Mouse (Mus musculus) macrophage (primary cell): Measurements from ENCODE around the gene Foxe1. TPM values are rescaled to one million over a fixed set of nuclear protein-coding genes. Genes with fewer than 3 reads are reported as not detected.

Source experiments
- H3K27ac ChIP-seq: fragments of 350-480 bp; formaldehyde crosslinking; 2 replicates; pipeline ENCODE4 v1.9.0; 2021
- H3K36me3 ChIP-seq: fragments of 350-480 bp; formaldehyde crosslinking; 2 replicates; pipeline ENCODE4 v1.9.0; 2021; ENCODE audit errors: inconsistent target
- H3K4me3 ChIP-seq: fragments of 350-480 bp; formaldehyde crosslinking; 2 replicates; pipeline ENCODE4 v1.9.0; 2021; ENCODE audit errors: inconsistent target
- H3K79me2 ChIP-seq: fragments of 350-480 bp; formaldehyde crosslinking; 2 replicates; pipeline ENCODE4 v1.9.0; 2021; ENCODE audit errors: inconsistent target
- WGBS: methylation state at CpG from one replicate; pipeline ENCODE4 v1.1.7; 2026; ENCODE audit warnings: inconsistent platforms; ENCODE audit not compliant: missing documents; 5-methylcytosine and 5-hydroxymethylcytosine counted together
- polyA plus RNA-seq: library from polyadenylated mRNA; stranded (reverse); fragments of 250-400 nt; gene quantifications from 3 replicates; pipeline ENCODE4 v1.2.4, GENCODE M21; 2018; ENCODE audit warnings: inconsistent platforms

Foxe1 gene
- polyA plus RNA-seq, 1 experiment from 2014 or later: not detected

DNA sequence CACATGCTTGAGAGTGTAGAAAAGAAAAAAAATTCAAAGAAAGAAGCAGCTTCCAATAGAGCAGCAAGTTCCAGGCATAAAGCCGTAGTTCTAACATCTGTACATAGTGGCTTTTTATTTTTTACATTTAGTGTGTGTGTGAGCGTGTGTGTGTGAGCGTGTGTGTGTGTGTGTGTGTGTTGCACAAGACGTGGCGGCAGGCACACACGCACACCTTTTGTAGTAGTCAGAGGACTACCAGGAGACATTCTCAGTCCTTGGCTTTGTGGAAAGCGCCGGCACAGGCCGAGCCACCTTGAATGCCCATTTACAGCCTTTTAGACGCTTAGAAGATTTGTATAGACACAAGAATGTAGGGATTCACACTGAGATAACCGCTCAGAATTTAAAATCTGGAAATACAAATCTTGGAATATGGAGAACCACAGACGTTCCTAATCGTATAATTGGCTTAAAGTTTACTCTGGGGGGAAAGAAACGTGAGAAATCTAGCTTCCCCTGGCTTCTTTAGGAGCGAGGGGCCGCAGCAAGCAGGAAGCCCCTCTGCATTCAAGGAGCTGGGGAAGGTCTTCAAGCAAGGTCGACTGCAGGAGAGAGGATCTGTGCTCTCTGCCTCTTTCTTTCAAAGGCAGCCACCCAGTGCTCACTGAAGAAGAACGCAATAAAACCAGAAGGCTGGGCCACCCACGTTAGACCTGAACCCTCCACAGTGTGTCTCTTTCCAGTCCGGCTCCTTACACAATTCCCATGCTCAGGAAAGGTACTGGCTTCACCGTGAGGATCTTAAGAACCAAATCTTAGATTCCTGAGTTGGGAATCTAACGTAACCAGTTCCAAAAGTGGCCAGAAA is 1.4 kb upstream of the Foxe1 start:
- no peaks in the 10 kb centered on the region for H3K79me2 ChIP-seq
- no peak overlapping the region for H3K27ac ChIP-seq
- WGBS: 30% methylated on average over 22 of the region's 22 CpGs
- no peaks in the 10 kb centered on the region for H3K36me3 ChIP-seq
- H3K4me3 ChIP-seq: no peak overlapping the region

- 4% methylated on average over 13 of the region's 28 CpGs for WGBS
- Histone ChIP-seq H3K79me2 (no peaks in the 10 kb centered on the region), H3K27ac (no peak overlapping the region), H3K4me3 (no peak overlapping the region), H3K36me3 (no peaks in the 10 kb centered on the region)
Measured at GRCm38 (mm10) chr4:46342711-46343286, 610 bp upstream of the Foxe1 start.

DNA sequence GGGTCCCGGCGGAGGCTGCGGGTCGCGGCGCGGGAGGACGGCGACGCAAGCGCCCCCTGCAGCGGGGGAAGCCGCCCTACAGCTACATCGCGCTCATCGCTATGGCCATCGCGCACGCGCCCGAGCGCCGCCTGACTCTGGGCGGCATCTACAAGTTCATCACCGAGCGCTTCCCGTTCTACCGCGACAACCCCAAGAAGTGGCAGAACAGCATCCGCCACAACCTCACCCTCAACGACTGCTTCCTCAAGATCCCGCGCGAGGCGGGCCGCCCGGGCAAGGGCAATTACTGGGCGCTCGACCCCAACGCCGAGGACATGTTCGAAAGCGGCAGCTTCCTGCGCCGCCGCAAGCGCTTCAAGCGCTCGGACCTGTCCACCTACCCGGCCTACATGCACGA is 879 bp downstream of the Foxe1 start:
- 1% methylated on average over 49 of the region's 51 CpGs for WGBS
- H3K27ac ChIP-seq: no peak overlapping the region
- no peaks in the 10 kb centered on the region for H3K36me3 ChIP-seq
- no peak overlapping the region for H3K4me3 ChIP-seq
- H3K79me2 ChIP-seq: no peaks in the 10 kb centered on the region

GRCm38 (mm10) chr4:46345056-46345772 is 1.8 kb downstream of the Foxe1 start:
- Histone ChIP-seq H3K27ac (no peak overlapping the region), H3K4me3 (no peak overlapping the region), H3K79me2 (no peaks in the 10 kb centered on the region), H3K36me3 (no peaks in the 10 kb centered on the region)
- WGBS: 14% methylated on average over 67 of the region's 67 CpGs

- 34% methylated on average over 3 of the region's 3 CpGs for WGBS
- Histone ChIP-seq H3K79me2 (no peaks in the 10 kb centered on the region), H3K4me3 (no peak overlapping the region), H3K36me3 (no peaks in the 10 kb centered on the region), H3K27ac (no peak overlapping the region)
Measured at GRCm38 (mm10) chr4:46345773-46346100, 2.3 kb downstream of the Foxe1 start.

DNA sequence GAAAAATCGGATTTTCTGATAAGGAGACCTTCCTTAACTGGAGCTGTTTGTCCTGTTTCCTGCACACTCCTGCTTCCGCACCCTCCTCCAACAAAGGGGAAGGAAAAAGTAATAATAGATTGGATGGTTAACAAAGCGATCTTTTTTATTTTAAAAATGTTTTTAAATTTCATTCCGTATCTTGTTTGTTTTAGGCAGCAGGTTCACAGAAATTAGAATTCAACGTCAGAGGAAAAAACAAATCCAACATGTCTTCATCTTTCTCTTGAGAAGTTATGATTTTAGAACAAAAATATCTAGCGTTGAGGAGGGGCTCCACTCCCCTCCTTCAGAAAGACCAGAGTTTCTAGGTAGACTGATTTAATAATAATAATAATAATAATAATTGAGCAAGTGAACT is 2.8 kb downstream of the Foxe1 start:
- Histone ChIP-seq H3K27ac (no peak overlapping the region), H3K36me3 (no peaks in the 10 kb centered on the region), H3K4me3 (no peak overlapping the region), H3K79me2 (no peaks in the 10 kb centered on the region)
- WGBS: 21% methylated on average over 6 of the region's 6 CpGs

DNA sequence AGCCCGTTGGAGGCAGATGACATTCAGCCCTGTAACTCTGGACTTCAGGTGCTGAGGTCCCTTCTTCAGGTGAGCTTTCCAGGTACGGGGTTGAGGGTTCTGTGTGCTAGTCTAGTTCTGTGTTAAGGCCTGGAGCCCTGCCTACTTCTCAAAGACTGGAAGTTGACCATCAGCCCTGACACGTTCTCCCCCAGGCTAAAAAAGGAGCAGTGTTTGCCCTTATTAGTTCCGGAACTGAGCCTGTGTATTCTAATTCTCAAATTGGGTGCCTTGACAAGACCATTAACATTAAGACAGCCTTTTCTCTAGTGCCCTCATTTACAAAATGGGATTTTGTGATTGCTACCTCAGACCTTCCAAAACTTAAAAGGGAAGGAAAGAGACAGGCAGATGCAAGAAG is 3.7 kb downstream of the Foxe1 start:
- Histone ChIP-seq H3K36me3 (no peaks in the 10 kb centered on the region), H3K79me2 (no peaks in the 10 kb centered on the region), H3K4me3 (no peak overlapping the region), H3K27ac (no peak overlapping the region)
- WGBS: 12% methylated on average over 4 of the region's 4 CpGs

- WGBS: 8% methylated on average over 38 of the region's 41 CpGs
- H3K79me2 ChIP-seq: no peaks in the 10 kb centered on the region
- no peak overlapping the region for H3K4me3 ChIP-seq
- H3K36me3 ChIP-seq: no peaks in the 10 kb centered on the region
- no peak overlapping the region for H3K27ac ChIP-seq
Measured at GRCm38 (mm10) chr4:46347580-46348515, 4.4 kb downstream of the Foxe1 start.

DNA sequence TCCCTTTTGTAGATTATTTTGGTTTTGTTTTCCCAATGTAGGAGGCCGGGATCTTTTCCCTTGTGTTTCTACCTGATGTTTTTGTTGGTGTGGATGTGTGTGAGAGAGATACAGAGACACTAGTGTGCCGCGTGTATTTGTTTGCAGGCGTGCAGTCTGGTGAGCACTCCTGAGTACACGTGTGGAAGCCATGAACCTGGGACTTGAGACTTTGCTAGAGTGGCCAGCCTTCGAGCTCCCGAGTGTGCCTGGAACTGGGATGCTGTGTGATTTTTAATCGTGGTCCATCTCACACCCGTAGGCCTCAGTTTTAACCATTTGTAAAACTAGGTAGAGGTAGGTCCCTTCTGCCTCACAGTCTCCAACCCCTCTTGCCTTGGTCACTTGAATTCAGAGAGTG is 5.5 kb downstream of the Foxe1 start:
- WGBS: 56% methylated on average over 9 of the region's 9 CpGs
- H3K4me3 ChIP-seq: no peak overlapping the region
- no peaks in the 10 kb centered on the region for H3K36me3 ChIP-seq
- no peaks in the 10 kb centered on the region for H3K79me2 ChIP-seq
- H3K27ac ChIP-seq: no peak overlapping the region

DNA sequence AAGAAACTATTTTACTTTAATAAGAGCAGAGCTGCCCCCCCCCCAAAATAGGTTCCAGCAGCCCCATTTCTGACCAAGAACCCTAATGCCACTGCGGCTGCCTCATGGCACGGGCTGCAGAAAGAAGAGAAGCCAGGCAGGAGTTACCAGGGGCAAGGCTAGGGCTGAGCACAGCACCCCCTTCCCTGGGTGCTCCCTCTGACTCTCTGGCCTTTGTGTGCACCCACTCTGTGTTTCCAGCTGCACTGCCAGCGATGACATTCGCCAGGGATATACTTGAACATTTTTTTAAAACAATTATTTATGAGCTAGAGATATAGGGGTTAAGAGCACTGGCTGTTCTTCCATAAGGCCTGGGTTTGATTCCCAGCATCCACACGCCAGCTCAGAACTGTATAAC is 6.1 kb downstream of the Foxe1 start:
- Histone ChIP-seq H3K27ac (no peak overlapping the region), H3K36me3 (no peaks in the 10 kb centered on the region), H3K4me3 (no peak overlapping the region), H3K79me2 (no peaks in the 10 kb centered on the region)
- 92% methylated on average over 5 of the region's 5 CpGs for WGBS

DNA sequence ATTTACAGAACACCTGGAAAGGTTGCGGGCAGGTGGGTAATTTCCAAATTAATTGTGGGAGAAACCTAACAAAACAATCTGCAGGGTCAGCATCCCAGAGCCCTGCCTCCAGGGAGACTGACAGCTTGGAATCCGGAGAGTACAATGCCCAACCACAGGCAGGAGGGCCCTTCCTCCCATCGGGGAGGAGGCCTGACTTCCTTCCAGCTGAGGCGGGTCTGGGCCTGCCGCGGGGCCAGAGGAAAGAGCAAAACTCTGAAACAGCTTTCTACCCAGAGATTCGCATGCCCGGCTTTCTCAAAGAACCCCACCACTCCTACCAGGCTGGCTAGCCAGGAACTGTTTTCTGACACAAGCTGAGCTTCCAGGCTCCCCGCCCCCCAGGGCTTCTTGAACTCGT is 9.6 kb downstream of the Foxe1 start:
- H3K4me3 ChIP-seq: no peak overlapping the region
- WGBS: 29% methylated on average over 10 of the region's 10 CpGs
- H3K36me3 ChIP-seq: no peaks in the 10 kb centered on the region
- H3K79me2 ChIP-seq: no peaks in the 10 kb centered on the region
- no peak overlapping the region for H3K27ac ChIP-seq

GRCm38 (mm10) chr4:46356351-46357133 is 13.1 kb downstream of the Foxe1 start:
- 57% methylated on average over 12 of the region's 12 CpGs for WGBS
- Histone ChIP-seq H3K4me3 (no peak overlapping the region), H3K79me2 (no peaks in the 10 kb centered on the region), H3K36me3 (no peaks in the 10 kb centered on the region), H3K27ac (no peak overlapping the region)

DNA sequence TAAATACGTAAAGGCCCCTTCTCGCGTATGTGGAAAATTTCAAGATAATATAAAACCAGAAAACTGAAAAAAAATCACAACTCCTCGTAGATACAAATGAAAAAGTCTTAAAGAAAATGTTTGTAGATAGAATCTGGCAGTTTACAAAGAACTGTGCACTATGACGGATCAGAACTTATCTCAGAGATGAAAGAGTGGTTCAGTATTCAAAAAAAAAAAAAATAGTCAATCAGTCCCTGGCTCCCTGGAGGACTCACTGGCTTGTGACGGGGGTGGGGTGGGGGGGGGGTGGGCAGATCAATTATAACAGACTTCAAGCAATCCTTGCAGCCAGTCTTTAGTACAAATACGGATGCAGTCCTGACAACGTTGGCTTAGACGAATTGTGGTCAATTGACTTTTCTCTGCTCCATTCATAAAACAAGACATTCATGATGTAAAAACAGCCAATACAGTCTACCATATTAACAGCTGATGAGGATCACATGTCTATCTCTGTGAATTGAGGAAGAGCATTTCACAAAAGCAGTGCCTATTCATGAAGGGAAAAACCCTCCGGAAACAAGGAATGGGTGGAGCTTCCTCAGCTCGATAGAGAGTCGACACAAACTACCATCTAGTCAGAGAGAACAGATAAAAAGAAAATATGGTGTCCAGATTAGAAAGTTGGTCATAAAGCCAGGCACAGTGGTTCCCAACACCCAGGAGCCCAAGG is 16.3 kb downstream of the Foxe1 start:
- H3K79me2 ChIP-seq: no peaks in the 10 kb centered on the region
- no peak overlapping the region for H3K4me3 ChIP-seq
- H3K27ac ChIP-seq: no peak overlapping the region
- no peaks in the 10 kb centered on the region for H3K36me3 ChIP-seq
- 79% methylated on average over 12 of the region's 12 CpGs for WGBS
